Mouse (Mus musculus): ENCODE data around the gene Gng10.

The Gng10 gene

DNA sequence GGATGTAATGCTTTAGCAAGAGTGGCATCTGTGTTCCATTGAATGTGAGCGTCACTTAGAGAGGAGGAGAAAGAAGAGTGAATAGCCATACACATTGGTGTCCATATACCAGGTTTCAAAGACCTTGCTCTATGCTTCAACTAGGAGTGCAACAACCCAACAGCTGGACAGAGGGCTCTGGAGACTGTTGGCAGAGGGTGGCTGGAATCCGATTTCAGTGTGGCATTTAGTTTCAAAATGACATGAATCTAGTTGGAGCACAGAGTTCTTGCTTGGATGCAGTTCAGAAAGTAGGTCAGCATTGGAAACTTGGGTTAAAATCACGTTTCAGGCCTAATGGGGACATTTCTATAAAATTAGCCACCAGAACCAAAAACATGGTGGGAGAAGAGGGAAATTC is 19.7 kb upstream of the Gng10 start:
- DNase-seq (ENCODE audit: low read depth, low spot score): no peak

DNA sequence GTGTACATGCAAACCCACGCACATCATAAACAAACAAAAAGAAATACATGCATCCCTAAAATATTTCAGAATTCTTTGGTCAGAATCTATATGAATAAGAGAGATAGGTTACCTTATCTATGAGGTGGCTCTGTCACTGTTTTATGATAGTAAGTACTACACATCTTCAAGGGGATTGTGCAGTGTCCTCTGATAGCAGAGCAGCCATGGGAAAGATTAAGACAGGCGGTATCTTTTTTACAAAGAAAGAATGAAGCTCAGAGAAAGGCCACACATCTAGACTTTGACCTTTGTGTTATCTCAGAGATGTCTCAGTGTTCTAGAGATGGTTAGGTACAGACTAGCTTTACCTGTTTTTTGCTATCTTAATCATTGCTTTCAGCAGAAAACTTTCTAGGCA is 18.0 kb upstream of the Gng10 start:
- DNase-seq (ENCODE audit: low read depth, low spot score): no peak

DNA sequence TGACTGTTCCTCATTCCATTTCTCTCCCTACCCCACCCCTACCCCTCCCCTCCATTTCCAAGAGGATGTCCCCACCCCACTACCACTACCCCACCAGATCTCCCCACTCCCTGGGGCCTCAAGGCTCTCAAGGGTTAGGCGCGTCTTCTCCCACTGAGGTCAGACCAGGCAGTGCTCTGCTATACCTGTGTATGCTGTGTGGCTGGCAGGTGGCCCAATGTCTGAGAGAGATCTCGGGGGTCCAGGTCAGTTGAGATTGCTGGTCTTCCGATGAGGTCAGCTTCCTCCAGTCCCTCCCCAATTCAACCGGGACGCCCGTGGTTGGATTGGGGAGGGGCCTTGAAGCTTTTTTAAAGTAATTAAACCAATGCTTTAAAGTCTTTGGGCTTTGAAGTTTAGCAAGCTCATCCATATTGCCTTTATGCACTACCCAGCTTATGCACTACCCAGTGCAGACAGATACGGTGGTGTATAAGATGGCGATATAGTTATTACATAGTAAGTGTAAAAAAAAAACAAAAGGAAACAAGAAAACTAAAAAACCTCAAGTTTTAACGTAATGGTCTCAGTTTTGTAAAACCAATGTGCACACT is 467 bp upstream of the Gng10 start:
- no peak for DNase-seq (ENCODE audit: low read depth, low spot score)

DNA sequence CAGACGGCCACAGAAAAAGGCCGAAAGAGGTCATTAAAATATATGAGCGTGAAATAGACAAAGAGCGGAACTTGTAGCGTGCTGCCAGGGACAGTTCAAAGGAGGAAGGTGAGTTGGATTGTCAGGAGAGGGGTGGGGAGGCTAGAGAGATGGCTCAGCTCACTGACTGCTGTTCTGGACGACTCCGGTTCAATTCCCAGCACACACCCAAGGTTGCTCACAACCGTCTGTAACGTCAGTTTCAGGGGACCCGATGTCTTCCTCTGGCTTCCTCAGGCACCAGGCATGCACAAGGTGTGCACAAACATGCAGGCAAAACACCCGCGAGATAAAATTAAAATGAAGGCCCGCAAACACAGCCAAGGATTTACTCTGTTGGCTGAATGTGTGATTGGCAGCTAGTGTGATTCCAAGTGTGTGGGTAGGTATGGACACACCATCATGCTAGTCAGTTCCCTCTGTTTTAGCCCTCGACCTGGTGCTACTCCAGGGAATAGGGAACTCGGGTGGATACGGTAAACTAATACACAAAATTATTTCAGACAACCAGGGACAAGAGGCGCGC is 980 bp downstream of the Gng10 start:
- no peak for DNase-seq (ENCODE audit: low read depth, low spot score)

DNA sequence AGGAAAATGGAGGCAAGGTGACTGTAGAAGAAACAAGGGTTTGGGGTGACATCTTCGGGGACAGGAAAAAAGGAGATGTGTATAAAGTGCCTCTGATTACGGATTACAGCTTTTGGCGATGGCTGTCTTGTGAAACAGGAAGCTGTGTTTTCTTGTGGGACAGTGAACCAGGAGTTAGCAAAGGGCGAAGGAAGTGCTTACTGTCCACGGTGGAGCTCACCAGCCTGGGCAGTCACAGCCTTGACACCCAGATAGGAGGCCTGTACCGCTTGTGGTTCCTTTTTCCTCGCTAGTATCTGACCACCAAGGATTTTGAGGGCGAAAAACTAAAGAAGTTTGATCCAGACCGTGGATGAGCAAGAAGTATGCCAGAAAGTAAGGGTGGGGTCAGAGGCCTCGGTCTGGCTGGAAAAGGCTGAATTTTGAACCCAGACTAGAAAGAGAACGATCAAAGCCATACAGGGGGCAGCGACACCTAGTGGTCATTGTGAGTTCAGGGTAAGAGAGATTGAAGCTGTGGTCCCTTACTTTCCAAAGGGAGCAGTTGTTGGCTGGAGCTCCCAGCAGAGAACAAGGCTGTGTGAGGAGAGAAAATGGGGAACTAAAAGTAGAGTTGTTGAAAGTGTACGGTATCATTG is 1.7 kb downstream of the Gng10 start:
- DNase-seq (ENCODE audit: low read depth, low spot score): no peak

DNA sequence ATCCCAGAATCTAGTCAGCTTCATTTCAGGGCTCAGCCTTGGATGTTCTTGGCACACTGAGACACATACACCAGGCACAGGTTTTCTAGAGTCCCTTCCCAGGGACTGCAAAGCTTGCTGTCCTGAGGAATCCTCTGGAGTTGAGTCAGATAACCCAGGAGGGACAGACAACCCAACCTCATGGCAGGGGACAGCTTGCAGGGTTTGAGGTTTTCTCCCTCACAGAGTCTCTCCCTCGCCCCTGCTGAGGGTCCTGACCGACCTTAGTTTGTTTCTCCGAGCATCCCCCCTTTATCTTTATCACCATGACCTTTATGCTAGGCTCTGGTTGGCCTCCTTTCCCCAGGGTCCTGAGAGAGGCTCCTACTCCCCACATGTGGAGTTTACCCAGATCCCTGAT is 2.6 kb downstream of the Gng10 start:
- DNase-seq (ENCODE audit: low read depth, low spot score): no peak

DNA sequence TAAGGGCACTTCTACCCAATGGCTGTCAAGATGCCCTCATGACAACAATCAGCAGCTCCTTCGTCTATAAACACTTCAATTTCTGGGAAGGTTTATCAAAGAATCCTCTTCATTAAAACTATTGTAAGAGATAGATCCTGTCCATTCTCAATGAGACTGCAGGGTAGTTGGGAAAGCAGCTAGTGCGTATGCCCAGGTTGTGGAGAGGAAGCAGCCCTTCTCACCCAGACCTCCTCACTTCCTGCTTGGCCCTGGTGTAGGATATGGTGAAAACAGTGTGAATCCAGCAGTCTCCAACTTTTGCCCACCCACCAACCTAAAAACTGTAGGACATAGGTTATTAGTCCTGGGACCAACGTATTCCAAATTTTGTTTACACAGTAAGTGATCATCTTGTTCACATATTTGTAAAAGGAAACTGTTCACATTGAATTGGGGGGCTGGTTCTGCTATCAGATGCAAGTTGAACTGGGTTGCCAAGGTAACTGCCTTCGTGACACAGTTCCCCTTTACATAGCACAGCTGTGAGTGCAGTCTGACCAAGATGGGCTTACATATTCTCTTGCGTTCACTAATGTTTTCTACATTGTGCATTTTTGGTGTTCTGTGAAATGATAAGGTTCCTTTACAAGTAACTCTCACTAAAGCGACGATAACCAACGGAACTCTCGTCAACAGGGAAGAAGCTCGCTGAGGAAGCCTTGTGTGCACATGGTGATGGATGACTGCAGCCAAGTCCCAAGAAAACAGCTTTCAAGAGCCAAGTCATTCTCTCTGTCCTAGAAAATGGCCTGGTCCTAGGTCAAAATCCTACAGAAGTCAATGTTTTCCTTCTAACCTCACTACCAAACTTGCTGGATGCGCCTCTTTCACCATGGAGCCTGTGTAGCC is 5.8 kb downstream of the Gng10 start:
- DNase-seq (ENCODE audit: low read depth, low spot score): no peak

DNA sequence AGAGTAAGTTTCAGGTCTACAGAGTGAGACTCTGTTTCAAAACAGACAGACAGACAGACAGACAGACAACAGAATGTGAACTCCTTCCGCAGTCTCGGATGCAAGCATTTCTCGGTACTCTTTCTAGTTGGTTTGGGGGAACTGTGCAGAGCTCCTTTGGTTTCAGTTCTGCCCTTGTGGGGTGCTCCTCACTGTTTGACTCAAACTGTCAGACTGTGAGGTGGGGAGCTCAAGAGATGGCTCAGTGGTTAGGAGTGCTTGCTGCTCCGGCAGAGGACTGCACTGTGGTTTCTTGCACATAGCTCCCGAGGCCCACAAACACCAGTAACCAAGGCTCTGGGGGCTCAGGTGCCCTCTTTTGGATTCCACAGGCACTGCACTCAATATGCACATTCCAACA is 8.2 kb downstream of the Gng10 start:
- DNase-seq (ENCODE audit: low read depth, low spot score): no peak

DNA sequence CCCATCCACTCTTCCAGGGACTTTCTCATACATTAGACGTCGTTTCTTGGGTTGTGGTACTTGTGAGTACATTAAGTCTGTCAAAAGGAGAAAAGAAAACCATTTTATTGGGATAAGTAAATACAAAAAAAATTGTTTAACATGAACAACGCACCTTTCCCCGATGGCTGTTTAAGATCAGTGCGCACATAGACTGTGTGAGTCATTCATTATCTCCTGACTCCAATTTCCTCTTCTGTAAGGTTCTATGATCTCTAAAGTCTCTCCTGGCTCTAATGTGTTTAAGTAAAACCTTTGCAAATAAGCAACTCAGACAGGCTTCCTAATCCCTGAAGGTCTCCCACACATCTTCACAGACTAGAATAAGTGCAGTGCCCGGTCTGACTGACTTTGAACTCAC is 9.0 kb downstream of the Gng10 start:
- no peak for DNase-seq (ENCODE audit: low read depth, low spot score)

DNA sequence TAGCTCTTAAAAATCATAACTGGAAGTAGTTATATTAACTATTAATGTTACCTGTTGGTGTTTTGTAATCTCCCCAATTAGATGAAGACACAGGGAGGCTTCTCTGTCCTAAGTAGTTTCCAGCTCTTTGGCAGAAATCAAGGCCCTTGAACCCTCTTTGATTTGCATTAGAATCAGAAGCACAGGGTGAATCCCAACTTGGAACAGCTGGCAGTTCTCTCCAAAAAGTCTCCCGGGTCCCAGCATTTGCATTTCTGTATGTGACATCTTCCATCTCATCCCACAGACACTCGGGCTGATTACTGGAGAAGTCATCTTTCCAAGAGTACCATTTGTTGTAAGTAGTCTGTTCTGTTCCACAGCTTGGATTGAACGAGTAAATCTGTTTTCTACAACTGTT is 12.3 kb downstream of the Gng10 start:
- no peak for DNase-seq (ENCODE audit: low read depth, low spot score)

DNA sequence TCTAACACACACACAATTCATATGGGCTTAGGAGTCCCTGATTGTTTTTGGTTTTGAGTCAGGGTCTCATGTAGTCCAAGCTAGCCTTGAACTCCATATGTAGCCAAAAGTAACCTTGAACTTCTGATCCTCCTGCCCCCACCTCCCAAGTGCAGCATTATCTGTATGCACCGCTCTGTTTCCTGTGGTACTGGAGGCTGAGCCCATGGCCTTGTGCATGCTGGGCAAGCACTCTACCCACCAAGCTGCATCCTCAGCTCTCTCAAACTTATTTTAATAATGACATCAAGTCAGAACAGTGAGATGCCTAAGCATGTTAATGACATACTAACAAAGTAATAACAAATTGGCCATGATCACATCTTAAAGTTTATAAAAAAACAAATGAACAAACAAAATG is 16.2 kb downstream of the Gng10 start:
- no peak for DNase-seq (ENCODE audit: low read depth, low spot score)

DNA sequence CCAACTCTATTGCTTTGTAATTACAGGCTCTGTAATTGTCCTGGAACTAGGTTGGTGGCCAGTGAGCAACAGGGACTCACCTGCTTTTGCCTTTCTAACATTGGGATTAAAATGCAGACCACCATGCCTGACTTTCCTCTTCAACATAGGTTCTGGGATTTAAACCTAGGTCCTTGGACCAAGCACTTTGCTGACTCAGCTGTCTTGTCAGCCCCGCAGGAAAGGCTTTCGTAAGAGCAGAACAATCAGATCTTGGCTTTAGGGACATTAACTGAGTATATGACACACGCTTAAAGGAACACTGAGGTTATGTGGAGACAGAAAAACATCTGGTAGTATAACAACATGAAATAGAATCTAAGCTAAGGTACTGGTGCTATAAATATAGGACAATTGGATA is 23.0 kb downstream of the Gng10 start:
- no peak for DNase-seq (ENCODE audit: low read depth, low spot score)

DNA sequence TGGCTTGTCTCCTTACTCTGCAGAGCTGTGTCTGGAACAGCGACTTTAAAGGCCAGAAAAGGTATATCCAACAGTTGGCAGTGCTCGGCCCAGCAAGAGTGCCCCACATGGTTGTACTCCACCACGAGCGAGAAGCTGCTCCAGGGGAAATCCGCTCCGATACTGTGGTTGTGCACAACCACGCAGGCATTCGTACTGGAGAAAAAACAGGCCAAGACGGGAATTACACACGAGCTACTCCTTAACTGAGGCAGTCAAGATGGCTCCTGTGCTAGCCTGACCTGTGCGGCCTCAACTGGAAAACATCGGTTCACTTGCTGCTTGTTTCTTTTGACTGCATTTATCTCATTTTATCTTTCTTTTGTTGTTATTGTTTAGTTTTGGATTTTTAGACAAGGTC is 27.6 kb downstream of the Gng10 start:
- DNase-seq (ENCODE audit: low read depth, low spot score): no peak

DNA sequence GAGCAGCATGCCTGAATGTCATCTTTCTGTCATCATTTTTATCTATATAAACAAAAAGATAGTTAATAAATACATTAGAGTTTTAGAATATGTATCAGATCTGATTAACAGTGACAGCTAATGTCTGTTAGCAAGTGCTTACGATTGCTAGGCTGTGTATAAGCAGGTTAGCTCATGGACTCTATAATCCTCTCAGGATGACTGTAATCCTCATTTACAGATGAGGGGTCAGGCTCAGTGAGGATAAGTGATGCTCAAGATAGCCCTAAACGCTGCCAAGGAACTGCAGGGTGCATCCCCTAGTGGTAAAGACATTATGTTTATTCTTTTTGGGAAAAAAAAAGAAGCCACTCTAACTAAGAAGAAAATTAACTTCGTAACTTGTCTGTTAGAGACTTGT is 34.4 kb downstream of the Gng10 start:
- no peak for DNase-seq (ENCODE audit: low read depth, low spot score)

DNA sequence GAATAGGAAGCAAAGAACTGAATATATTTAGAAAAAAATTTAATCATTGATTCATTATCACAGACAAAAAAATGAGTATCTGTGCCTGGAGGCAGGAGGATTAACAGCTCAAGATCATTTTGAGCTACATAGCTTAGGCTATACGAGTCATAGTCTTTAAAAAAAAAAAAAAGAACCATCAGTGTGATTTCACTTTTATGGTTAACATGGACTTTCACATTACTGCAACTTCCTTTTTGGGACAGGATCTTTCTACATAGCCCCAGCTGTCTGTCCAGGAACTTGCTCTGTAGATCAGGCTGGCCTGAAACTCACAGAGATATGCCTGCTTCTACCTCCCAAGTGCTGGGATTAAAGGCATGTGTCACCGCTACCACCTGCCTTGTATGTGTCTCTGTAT is 48.5 kb downstream of the Gng10 start:
- no peak for DNase-seq (ENCODE audit: low read depth, low spot score)

DNA sequence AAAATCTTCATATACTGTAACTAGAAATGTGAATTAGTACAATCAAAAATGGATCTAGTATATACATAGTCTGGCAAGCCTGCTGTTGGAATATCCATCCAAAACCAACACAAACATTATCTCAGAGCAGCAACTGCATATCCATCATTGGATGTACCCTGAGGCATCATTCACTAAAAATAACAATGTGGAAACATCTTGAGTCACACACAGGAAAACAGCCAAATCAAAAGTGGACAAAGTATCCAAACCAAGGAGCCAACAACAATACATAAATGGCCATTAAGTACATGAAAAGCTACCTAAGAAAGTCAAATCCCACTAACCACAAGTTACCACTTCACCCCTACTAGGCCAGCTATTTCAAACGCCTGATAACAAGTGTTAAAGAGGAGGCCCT is 54.5 kb downstream of the Gng10 start:
- no peak for DNase-seq (ENCODE audit: low read depth, low spot score)

All from telencephalon, adult 2 months (tissue).